Mouse (Mus musculus): ENCODE data around the gene Trmt112.

- TF ChIP-seq POLR2A (IDR thresholded peaks at IDR 0.05; ENCODE audit: borderline replicate concordance, control insufficient read depth, low read depth, low read length): no peak
- no peak for TF ChIP-seq CTCF (IDR thresholded peaks at IDR 0.05; ENCODE audit: control insufficient read depth, insufficient read depth, low read length)
These were observed 2.4 kb upstream of the Trmt112 start for GRCm38 (mm10) chr19:6907094-6907493.
